9 mouse cellular contexts compared by ENCODE assay signal in genomic region chr14:32856246-32856645, GRCm38 (mm10). TPM values are rescaled to one million over a fixed set of nuclear protein-coding genes. Genes with fewer than 3 reads are reported as not detected.
DNase-seq lines count a peak whose midpoint lies in the region; ATAC-seq and TF ChIP-seq lines count a peak whose summit lies in the region.
"Had no signal": no experiment of that assay in that cellular context is flagged by ENCODE, and none has a peak within 500 bp of the region (broad histone marks: within the 10 kb centered on the region; RNA-seq: fewer than 3 reads in every experiment).

No protein-coding gene starts in this region.

- H3K4me1 ChIP-seq in heart, adult 2 months (ENCODE audit: control insufficient read depth, insufficient read depth, low read length): peaks cover 10% of the 10 kb centered on the region
- H3K4me1 ChIP-seq in bone marrow, adult 2 months (ENCODE audit: control insufficient read depth, insufficient read depth, low read length): no peaks in the 10 kb centered on the region
- H3K4me1 ChIP-seq in hindbrain, embryonic 11.5 days (replicated peaks; ENCODE audit: control insufficient read depth, insufficient read depth, low read length): 0 out of 2 replicates have a peak, but pooled peaks cover 6% of the 10 kb centered on the region
- 0 out of 2 replicates have a peak, but pooled peaks cover 3% of the 10 kb centered on the region for H3K4me1 ChIP-seq in liver, postnatal 0 days (ENCODE audit: insufficient read depth)

- H3K27ac ChIP-seq in heart, adult 2 months: peak overlapping the region; percentile 80; the same call in 1 of the 2 replicates
- H3K27ac ChIP-seq in bone marrow, adult 2 months (ENCODE audit: control insufficient read depth, insufficient read depth, low read depth, low read length, poor library complexity): no peak overlapping the region
- H3K27ac ChIP-seq in hindbrain, embryonic 11.5 days (ENCODE audit: low read depth, low read length): no peak overlapping the region
- H3K27ac ChIP-seq in liver, postnatal 0 days (ENCODE audit: low read depth): no peak overlapping the region

- WGBS in heart, adult 2 months: 36% methylated on average over 5 of the region's 5 CpGs
- WGBS in bone marrow, adult 2 months: 36% methylated on average over 5 of the region's 5 CpGs
- 44% methylated on average over 5 of the region's 5 CpGs for WGBS in hindbrain, embryonic 11.5 days
- WGBS in liver, postnatal 0 days (ENCODE audit: insufficient replicate concordance): 33% methylated on average over 5 of the region's 5 CpGs

- H3K4me3 ChIP-seq in heart, adult 2 months: peak overlapping the region; percentile 58; the same call in 1 of the 2 replicates
- H3K4me3 ChIP-seq in bone marrow, adult 2 months (replicated peaks; ENCODE audit: control insufficient read depth, low read depth, low read length): peak overlapping the region; percentile 14
- H3K4me3 ChIP-seq in hindbrain, embryonic 11.5 days (ENCODE audit: low read depth, low read length): peak overlapping the region; percentile 47
- peak overlapping the region; percentile 45; the same call in 1 of the 2 replicates for H3K4me3 ChIP-seq in liver, postnatal 0 days (ENCODE audit: low read depth, low read length)
- H3K4me3 ChIP-seq: megakaryocyte, embryonic 14.5 days had no signal

- no peak for ATAC-seq in hindbrain, embryonic 11.5 days (ENCODE audit: low FRiP score)
- no peak for ATAC-seq in liver, postnatal 0 days

- no peak for DNase-seq in heart, adult 2 months
- no peak for DNase-seq in heart, postnatal 14 days
- no peak for DNase-seq in hindbrain, embryonic 11.5 days (ENCODE audit: low spot score)
- DNase-seq in liver, postnatal 0 days: no peak
- no peak for DNase-seq in left cerebral cortex, adult 11 months (ENCODE audit: low spot score)
- no peak for DNase-seq in spleen, adult 18-20 months
- no peak for DNase-seq in left cerebral cortex, postnatal 36 days (ENCODE audit: low spot score in 2 of 2)

- no peaks in the 10 kb centered on the region for H3K36me3 ChIP-seq in heart, adult 2 months (ENCODE audit: control insufficient read depth, insufficient read depth, low read length)
- H3K36me3 ChIP-seq in hindbrain, embryonic 11.5 days (ENCODE audit: control insufficient read depth, insufficient read depth, low read length): no peaks in the 10 kb centered on the region
- H3K36me3 ChIP-seq in liver, postnatal 0 days (replicated peaks; ENCODE audit: insufficient read depth, low read length): no peaks in the 10 kb centered on the region

- peak overlapping the region; percentile 93 for H3K4me2 ChIP-seq in hindbrain, embryonic 11.5 days (replicated peaks; ENCODE audit: low read depth, low read length)
- peak overlapping the region; percentile 68; the same call in 1 of the 2 replicates for H3K4me2 ChIP-seq in liver, postnatal 0 days (ENCODE audit: low read depth, low read length)

- H3K27me3 ChIP-seq in heart, adult 2 months (ENCODE audit: control insufficient read depth, insufficient read depth, low read length): no peaks in the 10 kb centered on the region
- peaks cover 2% of the 10 kb centered on the region; the same call in 1 of the 2 replicates for H3K27me3 ChIP-seq in hindbrain, embryonic 11.5 days (ENCODE audit: control insufficient read depth, insufficient read depth, low read length)
- H3K27me3 ChIP-seq in liver, postnatal 0 days (ENCODE audit: insufficient read depth, low read length): peaks cover 14% of the 10 kb centered on the region

- H3K9me3 ChIP-seq in hindbrain, embryonic 11.5 days (ENCODE audit: control insufficient read depth, low read length): no peaks in the 10 kb centered on the region
- no peaks in the 10 kb centered on the region for H3K9me3 ChIP-seq in liver, postnatal 0 days (ENCODE audit: low read length)
- H3K9me3 ChIP-seq: megakaryocyte, embryonic 14.5 days had no signal

- no peak overlapping the region for H3K9ac ChIP-seq in heart, adult 2 months (ENCODE audit: low read depth, low read length)
- no peak overlapping the region; the same call in 1 of the 2 replicates for H3K9ac ChIP-seq in hindbrain, embryonic 11.5 days (ENCODE audit: low read depth, low read length)
- H3K9ac ChIP-seq in liver, postnatal 0 days (replicated peaks): peak overlapping the region; percentile 65; the same call in 1 of the 2 replicates

- H3K79me2 ChIP-seq in heart, adult 2 months (replicated peaks; ENCODE audit: control insufficient read depth, insufficient read depth, low read length): no peaks in the 10 kb centered on the region

- TF ChIP-seq CTCF in heart, adult 2 months (IDR thresholded peaks at IDR 0.05): no peak
- no peak for TF ChIP-seq CTCF in bone marrow, adult 2 months (IDR thresholded peaks at IDR 0.05; ENCODE audit: control insufficient read depth, insufficient read depth, low read length)
- no peak for TF ChIP-seq CTCF in liver, postnatal 0 days (IDR thresholded peaks at IDR 0.05; ENCODE audit: low read depth)

- intact Hi-C loops in heart, adult 2 months (cut with DNase I): loop anchor here (5.0 kb wide), 1 partner anchor 36 kb away; no protein-coding TSS in a partner anchor
- intact Hi-C loops in heart, postnatal 14 days (cut with DNase I): loop anchor here (5.0 kb wide), 1 partner anchor 84 kb away; no protein-coding TSS in a partner anchor
- intact Hi-C loops in left cerebral cortex, postnatal 36 days (cut with DNase I): no loop called here

- TF ChIP-seq EP300 in heart, adult 2 months (IDR thresholded peaks at IDR 0.05; ENCODE audit: insufficient read depth, low read depth, low read length): no peak
- no peak for TF ChIP-seq EP300 in liver, postnatal 0 days (IDR thresholded peaks at IDR 0.05; ENCODE audit: low read depth)

- TF ChIP-seq POLR2A in heart, adult 2 months (IDR thresholded peaks at IDR 0.05; ENCODE audit: insufficient read depth, low read depth, low read length): no peak
- TF ChIP-seq POLR2A in bone marrow, adult 2 months (IDR thresholded peaks at IDR 0.05; ENCODE audit: borderline replicate concordance, control insufficient read depth, low read depth, low read length): no peak

RNA-seq across cellular contexts. Expression of gene Vstm4, which starts 0.3 kb away (rescaled TPM):
- total RNA-seq in heart, adult 2 months (2021): 10 to 100 TPM in 1 of 2 experiments, 1 to 10 TPM in 1; 9.2 to 11.7 TPM
- polyA plus RNA-seq in heart, adult 2 months (2012; rRNA removed): 6.6 and 12.6 TPM in 2 replicates
- total RNA-seq in heart, postnatal 14 days (2021): 10 to 100 TPM; 13.5 to 16.0 TPM
- polyA plus RNA-seq in bone marrow, adult 2 months (2011; ENCODE audit: insufficient read depth, insufficient read length, low replicate concordance, missing spikeins): 0.47 and 2.9 TPM in 2 replicates
- polyA plus RNA-seq in hindbrain, embryonic 11.5 days (2014; fragmentation: Nextera tagmentation; extraction: Ambion mirVana): 3.3 and 4.3 TPM in 2 replicates
- 5.9 and 6.0 TPM in 2 replicates for polyA plus RNA-seq in liver, postnatal 0 days (2015; fragmentation: Nextera tagmentation; extraction: Ambion mirVana)
- 1 to 10 TPM; 3.1 to 4.5 TPM for total RNA-seq in left cerebral cortex, postnatal 36 days (2021)

RNA-seq across cellular contexts. Expression of gene Fam170b, which starts 22.5 kb away (rescaled TPM):
- not detected for total RNA-seq in heart, adult 2 months (2021)
- polyA plus RNA-seq in heart, adult 2 months (2012; rRNA removed): 0.09 and 0.10 TPM in 2 replicates
- not detected for total RNA-seq in heart, postnatal 14 days (2021)
- not detected in 2 replicates for polyA plus RNA-seq in bone marrow, adult 2 months (2011; ENCODE audit: insufficient read depth, insufficient read length, low replicate concordance, missing spikeins)
- 0.08 TPM in 1 of 2 replicates, not detected in the other for polyA plus RNA-seq in hindbrain, embryonic 11.5 days (2014; fragmentation: Nextera tagmentation; extraction: Ambion mirVana)
- 0.06 and 0.11 TPM in 2 replicates for polyA plus RNA-seq in liver, postnatal 0 days (2015; fragmentation: Nextera tagmentation; extraction: Ambion mirVana)
- not detected for total RNA-seq in left cerebral cortex, postnatal 36 days (2021)
